In the genomic region with DNA sequence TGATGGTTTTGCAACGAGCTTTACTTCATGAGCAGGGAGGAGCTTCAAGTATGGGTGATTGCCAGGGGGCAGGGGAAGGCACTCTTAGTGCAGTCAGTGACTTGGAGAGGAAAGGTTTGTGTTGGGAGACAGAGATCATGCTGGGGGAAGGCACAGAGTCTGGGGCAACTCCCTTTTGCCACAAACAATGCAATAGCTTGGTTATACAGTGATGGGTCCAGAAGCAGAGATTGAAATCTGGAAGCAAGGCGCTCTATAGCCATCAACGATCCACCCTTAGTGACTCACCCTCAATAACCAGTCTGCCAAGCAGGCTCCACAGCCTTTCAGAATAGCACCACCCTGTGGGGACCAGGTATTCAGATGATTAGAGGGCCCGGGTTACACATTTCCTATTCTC, we compare ENCODE assay signal across 9 mouse cellular contexts. TPM values are rescaled to one million over a fixed set of nuclear protein-coding genes. Genes with fewer than 3 reads are reported as not detected.
DNase-seq lines count a peak whose midpoint lies in the region; ATAC-seq and TF ChIP-seq lines count a peak whose summit lies in the region.
"Had no signal": no experiment of that assay in that cellular context is flagged by ENCODE, and none has a peak within 500 bp of the region (broad histone marks: within the 10 kb centered on the region; RNA-seq: fewer than 3 reads in every experiment).

No protein-coding gene starts in this region.

- WGBS in heart, adult 2 months, result 18% methylated on average over 4 of the region's 4 CpGs
- 74% methylated on average over 4 of the region's 4 CpGs for WGBS in hindbrain, embryonic 10.5 days

- DNase-seq in left cerebral cortex, adult 2 months (ENCODE audit: extremely low spot score in 1 of 2, low spot score in 2 of 2), result no peak
- DNase-seq in left cerebral cortex, adult 18-20 months (ENCODE audit: low spot score in 2 of 2), result no peak
- DNase-seq in Patski (ENCODE audit: low read depth, low spot score), result no peak
- DNase-seq in heart, adult 2 months, result peak; percentile 51 to 55
- peak; percentile 47 for DNase-seq in lung, postnatal 10 days
- no peak for DNase-seq in neural tube, embryonic 10.5 days (ENCODE audit: extremely low spot score, low spot score)
- DNase-seq in hindbrain, embryonic 10.5 days (ENCODE audit: low spot score), result no peak

- TF ChIP-seq EP300 in heart, adult 2 months (IDR thresholded peaks at IDR 0.05; ENCODE audit: insufficient read depth, low read depth, low read length), result no peak

- peaks cover 12% of the 10 kb centered on the region for H3K4me1 ChIP-seq in heart, adult 2 months (ENCODE audit: control insufficient read depth, insufficient read depth, low read length)
- H3K4me1 ChIP-seq in hindbrain, embryonic 10.5 days (replicated peaks), result peaks cover 4% of the 10 kb centered on the region; the same call in 1 of the 2 replicates

- no peaks in the 10 kb centered on the region for H3K9me3 ChIP-seq in hindbrain, embryonic 10.5 days
- H3K9me3 ChIP-seq: lung, embryonic 15.5 days had no signal

- CTCF ChIA-PET in Patski (lab: Charles Lee), result interaction anchor here (1.4 to 1.7 kb wide), 2 partner anchors 35 to 67 kb away, joined by 3 to 6 read pairs; no protein-coding TSS in a partner anchor

- peak; percentile 36 for TF ChIP-seq CTCF in left cerebral cortex, adult 2 months (IDR thresholded peaks at IDR 0.05)
- peak; percentile 25 for TF ChIP-seq CTCF in Patski (IDR thresholded peaks at IDR 0.05)
- peak; percentile 64 for TF ChIP-seq CTCF in heart, adult 2 months (IDR thresholded peaks at IDR 0.05)

- intact Hi-C loops in left cerebral cortex, adult 2 months (cut with DNase I), result no loop called here
- intact Hi-C loops in heart, adult 2 months (cut with DNase I), result loop anchor here (5.0 kb wide), 1 partner anchor 70 kb away; no protein-coding TSS in a partner anchor

- in situ Hi-C loops in Patski (cut with MboI; ENCODE audit: low pct_unique_long_range_greater_than_20kb), result no loop called here

- H3K36me3 ChIP-seq in heart, adult 2 months (ENCODE audit: control insufficient read depth, insufficient read depth, low read length), result no peaks in the 10 kb centered on the region
- no peaks in the 10 kb centered on the region for H3K36me3 ChIP-seq in hindbrain, embryonic 10.5 days
- H3K36me3 ChIP-seq: lung, embryonic 15.5 days had no signal

- POLR2A ChIA-PET in Patski (lab: Charles Lee), result interaction anchor here (1.6 kb wide), 1 partner anchor 17 kb away, joined by 3 read pairs; no protein-coding TSS in a partner anchor

- H3K79me2 ChIP-seq in heart, adult 2 months (replicated peaks; ENCODE audit: control insufficient read depth, insufficient read depth, low read length), result peaks cover 1% of the 10 kb centered on the region

- no peak overlapping the region for H3K27ac ChIP-seq in left cerebral cortex, adult 2 months
- peak overlapping the region; percentile 15; the same call in 1 of the 2 replicates for H3K27ac ChIP-seq in heart, adult 2 months
- no peak overlapping the region for H3K27ac ChIP-seq in hindbrain, embryonic 10.5 days
- H3K27ac ChIP-seq: lung, embryonic 15.5 days had no signal

- no peak overlapping the region for H3K4me3 ChIP-seq in left cerebral cortex, adult 2 months
- H3K4me3 ChIP-seq in heart, adult 2 months, result no peak overlapping the region
- H3K4me3 ChIP-seq in hindbrain, embryonic 10.5 days, result no peak overlapping the region
- H3K4me3 ChIP-seq: lung, embryonic 15.5 days had no signal

- no peak for TF ChIP-seq POLR2A in heart, adult 2 months (IDR thresholded peaks at IDR 0.05; ENCODE audit: insufficient read depth, low read depth, low read length)

- no peaks in the 10 kb centered on the region for H3K27me3 ChIP-seq in Patski
- no peaks in the 10 kb centered on the region for H3K27me3 ChIP-seq in heart, adult 2 months (ENCODE audit: control insufficient read depth, insufficient read depth, low read length)
- no peaks in the 10 kb centered on the region for H3K27me3 ChIP-seq in hindbrain, embryonic 10.5 days (ENCODE audit: insufficient read depth, poor library complexity, severe bottlenecking)
- H3K27me3 ChIP-seq: lung, embryonic 15.5 days had no signal

- no peak overlapping the region for H3K9ac ChIP-seq in heart, adult 2 months (ENCODE audit: low read depth, low read length)
- H3K9ac ChIP-seq: lung, embryonic 15.5 days had no signal

- ATAC-seq in Patski, result no peak
- ATAC-seq in activated CD4-positive, CD25-positive, alpha-beta regulatory T cell, adult 4 months, result no peak

RNA-seq across cellular contexts. Expression of a gene that starts 11.7 kb away (rescaled TPM):
- total RNA-seq in left cerebral cortex, adult 2 months (2021), result 10 to 100 TPM; 58.8 to 59.5 TPM
- 10 to 100 TPM; 53.1 to 61.2 TPM for total RNA-seq in left cerebral cortex, adult 18-20 months (2021)
- 28.9 TPM for polyA plus RNA-seq in Patski (2021)
- total RNA-seq in heart, adult 2 months (2021), result 10 to 100 TPM; 26.4 to 32.3 TPM
- polyA plus RNA-seq in heart, adult 2 months (2012; rRNA removed), result 22.7 and 45.7 TPM in 2 replicates
- polyA plus RNA-seq in activated CD4-positive, CD25-positive, alpha-beta regulatory T cell, adult 4 months (2017; shearing (Covaris generic)), result 1 to 10 TPM; 3.9 to 4.0 TPM
- 10.8 and 12.0 TPM in 2 replicates for polyA plus RNA-seq in hindbrain, embryonic 10.5 days (2016; fragmentation: Nextera tagmentation; extraction: Ambion mirVana)

Comparison
In these comparisons a context has a peak if more than half of its experiments do, and no peak if none do; other contexts are left out.
1. DNase-seq: peak in heart, adult 2 months (2 of 2) and lung, postnatal 10 days (single experiment); none in left cerebral cortex, adult 2 months (0 of 2), left cerebral cortex, adult 18-20 months (0 of 2), Patski (single experiment), neural tube, embryonic 10.5 days (single experiment) and hindbrain, embryonic 10.5 days (single experiment).
2. Peak in every context shown above with its lines, with median percentiles within 50 percentile points of each other: CTCF ChIP-seq.